Mouse (Mus musculus): ENCODE measurements at regions not wholly inside any gene's neighbourhood (a gene's known extent, or its start where the extent isn't known, plus 50 kb on each side); places are given as distances from the start of the nearest gene placed in this dataset.

- DNase-seq (ENCODE audit: low read depth, low spot score): no peak
Measured at GRCm38 (mm10) chr11:32136066-32136465, 64.0 kb downstream of the Il9r start.

- no peak for DNase-seq (ENCODE audit: low read depth, low spot score)
Measured at GRCm38 (mm10) chr11:32133996-32134395, 66.1 kb downstream of the Il9r start.

GRCm38 (mm10) chr11:32132008-32132615 is 68.0 kb downstream of the Il9r start:
- DNase-seq (ENCODE audit: low read depth, low spot score): peak; percentile 74

GRCm38 (mm10) chr11:32128551-32128950 is 71.5 kb downstream of the Il9r start:
- DNase-seq (ENCODE audit: low read depth, low spot score): no peak

GRCm38 (mm10) chr11:32128018-32128417 is 72.1 kb downstream of the Il9r start:
- no peak for DNase-seq (ENCODE audit: low read depth, low spot score)

- no peak for DNase-seq (ENCODE audit: low read depth, low spot score)
Measured at GRCm38 (mm10) chr11:32127401-32127817, 72.7 kb downstream of the Il9r start.

GRCm38 (mm10) chr11:32126786-32127185 is 73.3 kb downstream of the Il9r start:
- DNase-seq (ENCODE audit: low read depth, low spot score): no peak

- no peak for DNase-seq (ENCODE audit: low read depth, low spot score)
Measured at GRCm38 (mm10) chr11:32126311-32126698, 73.8 kb downstream of the Il9r start.

GRCm38 (mm10) chr11:32125586-32126310 is 74.3 kb downstream of the Il9r start:
- no peak for DNase-seq (ENCODE audit: low read depth, low spot score)

GRCm38 (mm10) chr11:32120596-32120995 is 79.5 kb downstream of the Il9r start:
- no peak for DNase-seq (ENCODE audit: low read depth, low spot score)

GRCm38 (mm10) chr11:32118844-32119629 is 81.0 kb downstream of the Il9r start:
- DNase-seq (ENCODE audit: low read depth, low spot score): no peak

GRCm38 (mm10) chr11:32117930-32118329 is 82.1 kb downstream of the Il9r start:
- no peak for DNase-seq (ENCODE audit: low read depth, low spot score)

GRCm38 (mm10) chr11:32113118-32113826 is 86.8 kb downstream of the Il9r start:
- peak; percentile 54 for DNase-seq (ENCODE audit: low read depth, low spot score)

- no peak for DNase-seq (ENCODE audit: low read depth, low spot score)
Measured at GRCm38 (mm10) chr11:32112521-32112920, 87.6 kb downstream of the Il9r start.

GRCm38 (mm10) chr11:32111841-32112240 is 88.2 kb downstream of the Il9r start:
- no peak for DNase-seq (ENCODE audit: low read depth, low spot score)

- DNase-seq (ENCODE audit: low read depth, low spot score): peak; percentile 50
Measured at GRCm38 (mm10) chr11:32109911-32110310, 90.2 kb downstream of the Il9r start.
